Mouse (Mus musculus) cerebellum, adult 18-20 months (tissue): Measurements from ENCODE around the gene Abtb1.

ENCODE experiments used
- DNase-seq, 2 experiments: peaks; one replicate each; pipeline ENCODE4 v3.0.0; 2021

Gene Abtb1

GRCm38 (mm10) chr6:88800191-88800590, 41.6 kb downstream of the Abtb1 start:
- no peak for DNase-seq

DNA sequence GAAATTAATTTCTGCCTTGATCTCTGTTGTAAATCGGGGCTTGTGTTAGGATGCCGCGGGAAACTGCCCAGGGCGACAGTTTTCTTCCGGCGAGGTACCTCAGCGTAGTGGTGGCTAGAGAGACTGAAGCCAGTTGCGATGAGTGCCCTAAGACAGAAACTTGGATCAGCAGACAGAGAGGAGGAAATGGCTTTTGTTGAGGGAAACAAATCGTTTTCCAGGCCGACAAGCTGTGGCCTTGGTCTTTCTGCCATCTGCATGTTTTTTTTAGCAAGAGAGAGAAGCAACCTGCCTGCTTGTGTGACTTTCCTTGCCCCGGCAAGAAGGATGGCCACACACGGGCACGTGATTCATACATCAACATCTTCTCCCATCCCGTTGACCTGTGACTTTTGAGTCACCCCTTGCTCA, 47.2 kb downstream of the Abtb1 start:
- peak; percentile 56 to 58 for DNase-seq

DNA sequence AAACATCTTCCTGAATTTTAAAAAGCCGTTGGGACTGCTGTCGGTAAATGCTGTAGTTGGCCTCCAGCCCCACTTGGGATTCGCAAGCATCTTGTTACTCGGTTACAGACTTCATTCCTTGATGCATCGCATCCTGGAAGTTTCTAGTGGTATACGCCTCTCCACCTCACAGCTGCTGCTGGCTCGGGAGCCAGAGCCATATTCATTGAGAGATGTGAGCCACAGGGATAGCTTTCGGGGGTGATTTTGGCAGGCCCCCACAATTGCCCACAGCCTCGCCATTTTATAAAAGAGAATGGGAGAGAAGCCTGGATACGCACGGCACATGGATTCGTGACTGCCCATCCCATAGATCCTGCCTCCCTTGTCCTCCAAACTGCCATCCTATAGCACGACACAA, 47.9 kb downstream of the Abtb1 start:
- DNase-seq = no peak

DNA sequence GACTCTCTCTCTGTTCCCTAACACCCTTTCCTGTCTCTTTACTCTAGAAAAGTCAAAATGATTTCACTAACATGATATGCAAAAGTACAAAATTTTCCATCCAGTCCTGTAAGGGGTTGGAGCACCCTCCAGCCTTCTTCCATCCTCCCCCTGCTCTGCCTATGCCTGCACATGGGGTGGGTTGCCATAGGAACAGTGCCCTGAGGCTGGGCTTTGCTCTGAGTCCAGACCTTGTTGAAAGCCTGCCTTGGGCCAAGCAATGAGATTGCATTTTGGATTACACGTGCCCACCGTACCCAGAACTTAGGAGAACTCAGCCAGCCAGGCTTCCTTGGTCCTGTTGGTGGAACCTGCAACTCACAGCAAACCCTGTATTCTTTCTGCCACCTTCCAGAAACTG, 48.5 kb downstream of the Abtb1 start:
- DNase-seq = no peak

DNA sequence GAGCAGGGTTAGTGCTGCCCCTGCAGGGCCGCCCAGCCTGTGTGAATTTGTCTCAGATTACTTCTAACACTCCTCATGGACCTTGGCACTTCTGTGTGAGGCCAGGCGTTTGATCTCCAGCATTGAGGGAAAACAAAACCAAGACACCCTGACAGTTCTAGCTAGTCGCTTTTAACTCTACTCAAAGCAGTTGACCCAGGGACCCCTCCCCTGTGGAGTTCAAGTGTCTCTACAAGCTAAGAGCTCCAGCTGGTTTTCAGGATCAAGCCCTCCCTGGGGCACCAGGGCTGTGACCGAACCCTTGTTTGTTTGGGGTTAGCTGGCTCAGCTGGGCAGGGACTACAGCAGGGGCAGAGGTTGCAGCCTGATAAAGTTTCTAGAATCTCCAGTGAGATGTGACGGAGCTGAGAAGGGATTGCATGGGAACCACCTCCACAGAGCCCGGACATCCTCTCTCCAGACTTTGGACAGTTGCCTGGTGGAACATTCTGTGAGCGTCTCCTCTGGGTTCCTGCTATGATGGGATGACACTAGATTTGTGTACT, 49.6 kb downstream of the Abtb1 start:
- peak in 1 of 2 experiments; percentile 49 for DNase-seq

DNA sequence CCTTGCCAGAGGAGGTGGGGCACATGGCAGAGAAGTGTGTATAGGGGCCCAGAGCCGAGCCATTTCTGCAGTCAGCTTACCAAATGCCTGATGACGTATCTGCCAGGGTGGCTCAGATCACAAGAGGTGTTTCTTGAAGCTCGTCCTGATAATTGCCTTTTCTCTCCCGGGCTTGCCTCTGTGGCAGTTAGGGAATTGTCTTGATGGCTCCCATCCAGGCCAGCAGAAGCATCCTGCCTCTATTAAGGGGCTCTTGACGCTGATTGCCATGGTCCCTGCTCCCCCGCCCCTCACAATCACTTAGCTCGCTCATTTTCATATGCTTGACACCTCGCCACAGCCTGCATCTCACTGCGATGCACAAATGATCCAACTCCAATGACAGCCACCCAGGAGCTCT, 50.5 kb downstream of the Abtb1 start:
- DNase-seq = no peak

GRCm38 (mm10) chr6:88788219-88788618, 53.6 kb downstream of the Abtb1 start:
- DNase-seq = peak in 1 of 2 experiments; percentile 55

GRCm38 (mm10) chr6:88787496-88787895, 54.3 kb downstream of the Abtb1 start:
- DNase-seq = peak; percentile 58 to 60

GRCm38 (mm10) chr6:88786732-88787445, 54.9 kb downstream of the Abtb1 start:
- DNase-seq = peak; percentile 85 to 91
